Mouse (Mus musculus) T-cell, adult 2 months (primary cell): ENCODE measurements around the gene Card14.
A peak's percentile ranks its signal among the peaks of the same experiment; 100 is the strongest.

Experiments used
- DNase-seq: peaks from one replicate; pipeline ENCODE4 v3.0.0; 2022; ENCODE audit warnings: low spot score

The Card14 gene

DNA sequence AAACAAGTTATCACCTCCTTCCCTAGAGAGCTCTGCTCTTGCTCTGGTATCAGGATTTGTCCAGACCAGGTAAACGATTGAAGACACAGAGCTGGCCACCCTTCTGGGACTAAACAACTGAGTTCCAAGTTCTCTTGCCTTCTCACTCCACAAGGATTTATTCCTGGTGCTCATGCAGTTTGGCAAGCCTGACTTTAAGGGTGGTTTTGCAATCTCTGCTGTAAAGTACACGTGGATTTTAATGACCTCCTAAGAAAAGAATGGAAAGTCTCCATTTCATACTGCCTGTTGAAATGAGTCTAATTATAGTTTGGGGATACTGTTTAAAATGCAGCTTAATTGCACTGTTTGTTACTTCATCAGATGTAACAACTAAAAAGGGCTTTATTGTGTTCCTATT, 6.6 kb upstream of the Card14 start:
- no peak for DNase-seq

DNA sequence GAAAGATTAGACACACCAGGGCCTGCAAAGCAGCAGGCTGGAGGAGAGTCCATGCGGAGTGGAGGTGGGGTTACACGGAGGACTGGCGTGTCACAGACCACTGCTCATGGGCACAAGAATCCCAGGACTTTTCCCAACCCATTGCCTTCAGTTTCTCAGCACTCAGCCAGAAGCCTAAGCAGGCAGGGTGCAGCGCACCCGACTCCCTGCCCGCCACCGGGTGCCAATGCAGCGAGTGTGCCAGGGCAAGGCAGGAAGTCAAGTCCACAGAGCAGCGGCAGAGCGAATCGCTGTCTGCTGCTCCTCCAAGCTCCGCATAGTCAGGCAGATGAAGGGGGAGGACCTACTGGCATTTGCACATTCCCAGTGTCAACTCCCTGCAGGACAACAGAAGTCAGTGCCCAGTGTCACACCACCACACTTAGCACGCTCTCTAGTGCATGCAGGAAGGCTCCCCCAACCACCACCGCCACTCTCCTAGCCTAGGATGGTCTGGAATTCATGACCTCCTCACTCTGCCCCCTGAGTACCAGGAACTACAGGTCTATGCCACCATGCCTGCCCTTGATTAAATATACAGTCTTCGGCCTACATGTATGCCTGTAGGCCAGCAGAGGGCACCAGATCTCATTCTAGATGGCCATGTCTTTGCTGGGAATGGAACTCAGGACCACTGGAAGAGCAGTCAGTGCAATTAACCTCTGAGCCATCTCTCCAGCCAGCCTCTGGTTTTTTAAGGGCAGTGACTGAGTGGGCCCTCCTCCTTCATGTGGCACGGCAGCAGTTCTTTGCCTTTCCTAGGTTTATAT, 2.5 kb upstream of the Card14 start:
- DNase-seq = peak; percentile 51

DNA sequence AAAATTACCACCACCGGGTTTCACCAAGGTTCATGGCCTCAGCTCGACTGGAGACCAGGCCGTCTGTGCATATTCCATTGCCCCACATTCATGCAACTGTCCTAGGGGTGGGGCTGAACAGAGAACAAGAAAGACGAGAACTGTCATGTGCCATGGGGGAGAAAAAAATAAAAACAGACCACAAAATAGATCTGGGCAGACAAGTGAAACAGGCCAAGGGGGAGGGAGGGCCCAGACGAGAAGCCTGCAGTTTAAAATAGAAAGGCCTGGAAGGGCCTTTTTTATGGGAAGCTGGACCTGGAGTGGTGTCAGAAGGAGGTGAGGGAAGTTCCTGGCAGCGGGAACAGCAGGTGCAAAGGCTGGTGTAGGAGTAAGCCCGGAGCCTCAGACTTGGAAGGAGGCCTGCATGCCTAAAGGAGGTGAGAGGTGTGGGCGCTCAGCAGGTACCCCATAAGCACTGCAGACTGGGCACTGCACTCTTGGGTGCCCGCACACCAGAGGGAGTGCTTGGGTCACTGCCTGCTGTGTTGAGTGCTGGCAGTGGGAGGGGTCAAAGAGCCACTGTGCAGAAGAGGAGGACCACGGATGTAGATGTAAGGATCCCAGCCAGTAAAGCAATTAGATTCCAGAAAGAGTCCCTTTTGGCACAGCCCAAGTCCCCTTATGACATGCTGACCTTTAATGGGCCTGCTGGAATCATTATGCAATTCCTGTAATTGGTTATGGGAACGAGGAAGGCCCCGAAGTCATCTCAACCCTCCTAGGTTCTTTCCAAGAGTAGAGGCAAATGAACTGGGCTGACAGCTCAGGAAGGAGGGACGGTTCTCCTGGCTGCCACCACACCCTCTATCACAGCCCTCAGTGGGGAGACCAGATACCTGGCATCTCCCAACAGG, 558 bp upstream of the Card14 start:
- no peak for DNase-seq

DNA sequence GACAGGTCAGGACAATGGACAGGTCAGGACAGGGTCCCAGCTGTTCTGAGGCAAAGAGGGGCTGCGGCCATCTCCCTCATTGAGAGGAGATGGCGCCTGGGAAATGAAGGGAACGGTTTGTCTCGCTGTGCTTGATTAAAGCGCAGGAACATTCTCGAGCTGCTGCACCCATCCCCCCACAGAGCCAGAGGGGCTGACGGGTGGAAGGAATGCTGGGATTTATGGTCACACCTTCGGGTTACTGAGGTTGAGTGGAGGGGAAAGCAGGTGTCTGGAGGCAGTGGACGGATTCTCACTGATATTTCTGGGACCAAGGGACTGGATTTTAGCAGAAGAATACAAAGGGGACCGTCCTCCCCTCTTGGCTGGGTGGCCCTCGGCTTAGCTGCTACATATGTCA, 348 bp downstream of the Card14 start:
- DNase-seq = no peak

DNA sequence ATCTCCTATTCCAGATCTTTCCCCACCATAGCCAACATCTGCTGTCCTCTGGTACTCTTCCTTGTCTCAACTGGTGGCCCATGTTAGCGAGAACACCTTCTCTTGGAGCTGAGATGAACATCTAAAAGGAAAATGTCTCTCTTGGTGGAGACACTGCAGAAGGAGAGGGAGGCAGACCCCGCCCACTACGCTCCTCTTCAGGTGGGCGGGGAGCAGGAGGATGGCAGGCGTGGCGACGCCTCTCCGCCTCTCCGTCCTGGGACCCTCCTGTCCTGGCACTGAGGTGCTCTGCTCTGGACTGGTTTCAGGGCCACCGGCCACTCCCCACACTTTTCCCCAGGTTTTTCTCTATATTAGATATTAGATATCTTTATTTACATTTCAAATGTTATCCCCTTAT, 3.1 kb downstream of the Card14 start:
- no peak for DNase-seq

DNA sequence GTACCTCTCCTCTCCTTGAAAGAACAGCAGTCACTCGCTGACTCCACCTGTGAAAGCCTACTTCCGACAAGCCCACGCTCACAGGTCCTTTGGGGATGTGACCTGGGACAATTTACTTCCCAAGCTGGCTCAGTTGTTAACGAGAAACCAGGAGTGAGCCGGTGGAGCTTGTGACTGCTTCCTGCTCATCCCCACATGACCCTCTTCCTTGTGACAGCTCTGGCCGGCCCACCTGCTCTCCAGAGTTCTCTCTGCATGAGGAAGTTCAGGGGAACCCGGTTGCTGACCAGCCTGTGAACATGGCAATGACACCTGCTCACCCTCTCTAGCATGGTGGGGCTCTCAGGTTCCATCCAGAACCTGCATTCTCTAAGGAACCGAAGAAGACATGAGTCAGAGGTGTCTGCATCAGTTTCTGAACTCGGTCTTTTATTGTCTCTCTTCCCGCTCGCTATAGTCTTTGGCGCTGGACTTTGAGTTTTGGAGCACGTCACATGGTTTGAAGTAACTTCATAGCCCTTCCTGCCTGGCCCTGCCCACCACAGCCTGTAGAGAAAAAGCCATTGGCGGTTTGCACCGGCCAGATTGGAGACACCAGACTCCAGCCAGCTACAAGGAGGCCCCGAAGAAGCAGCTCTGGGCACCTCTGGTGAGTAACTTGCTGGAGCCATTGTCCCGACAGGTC, 6.8 kb downstream of the Card14 start:
- no peak for DNase-seq

DNA sequence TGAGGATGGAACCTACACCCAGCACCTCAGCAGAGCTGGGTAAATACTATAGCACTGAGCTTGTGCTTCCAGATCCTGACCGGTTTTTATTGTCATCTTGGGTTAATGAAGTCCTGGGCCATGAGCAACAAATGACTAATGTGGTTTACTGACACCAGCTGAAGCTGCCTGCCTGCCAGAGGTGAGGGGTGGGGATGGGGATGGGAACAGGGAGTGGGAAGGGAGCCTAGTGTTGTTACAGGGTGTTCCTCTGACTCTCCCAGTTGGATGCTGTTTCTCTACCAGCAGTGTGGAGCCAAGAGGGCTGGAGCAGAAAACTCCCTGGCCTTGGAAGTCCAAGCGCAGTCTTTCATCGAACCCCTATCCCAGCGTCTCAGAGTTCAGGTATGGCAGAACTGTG, 9.2 kb downstream of the Card14 start:
- DNase-seq = no peak

DNA sequence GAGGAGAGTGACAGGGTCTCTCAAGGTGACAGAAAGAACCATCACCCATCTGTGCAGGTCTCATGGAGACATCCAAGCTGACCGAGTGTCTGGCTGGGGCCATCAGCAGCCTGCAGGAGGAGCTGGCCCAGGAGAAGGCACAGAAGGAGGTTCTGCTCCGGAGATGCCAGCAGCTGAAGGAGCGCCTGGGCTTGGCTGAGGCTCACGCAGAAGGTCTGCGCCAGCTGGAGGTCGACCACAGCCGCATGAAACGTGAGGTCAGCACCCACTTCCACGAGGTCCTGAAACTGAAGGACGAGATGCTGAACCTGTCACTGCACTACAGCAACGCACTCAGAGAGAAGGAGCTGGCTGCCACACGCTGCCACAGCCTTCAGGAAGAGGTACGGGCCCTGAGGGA, 15.0 kb downstream of the Card14 start:
- DNase-seq = no peak

DNA sequence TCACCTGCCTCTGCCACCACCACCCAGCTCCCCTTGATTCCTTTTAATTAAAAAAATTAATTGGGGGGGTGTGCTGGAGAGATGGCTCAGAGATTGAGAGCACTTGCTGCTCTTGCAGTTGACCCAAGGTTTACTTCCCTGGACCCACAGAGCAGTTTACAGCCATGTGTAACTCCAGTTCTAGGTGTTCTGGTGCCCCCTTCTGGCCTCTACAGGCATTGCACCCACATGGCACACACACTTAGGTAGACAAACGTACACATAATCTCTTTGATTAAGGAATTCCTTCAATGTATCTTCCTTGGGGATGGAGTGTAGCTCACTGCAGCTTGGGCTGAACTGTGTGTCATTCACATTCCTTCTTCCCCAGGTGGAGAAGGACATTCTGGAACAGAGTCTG, 17.5 kb downstream of the Card14 start:
- no peak for DNase-seq

DNA sequence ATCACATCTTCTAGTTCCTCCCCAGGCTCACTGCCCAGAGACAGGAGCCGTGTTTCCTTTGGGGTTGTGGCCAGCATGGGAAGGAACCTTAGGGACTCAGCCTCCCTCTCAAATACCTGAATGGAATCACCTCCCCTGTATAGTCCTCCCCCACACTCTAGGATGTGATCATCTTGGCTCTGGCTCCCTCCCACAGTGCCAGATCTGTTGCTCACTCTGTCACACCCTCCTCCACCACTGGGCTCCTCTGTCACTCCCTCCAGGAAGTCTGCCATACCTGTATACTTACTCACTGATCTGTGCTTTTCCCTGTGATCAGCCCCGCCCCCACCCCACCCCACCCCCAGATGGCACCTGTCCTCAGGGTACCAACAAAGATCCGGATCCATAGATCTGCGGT, 23.0 kb downstream of the Card14 start:
- no peak for DNase-seq

DNA sequence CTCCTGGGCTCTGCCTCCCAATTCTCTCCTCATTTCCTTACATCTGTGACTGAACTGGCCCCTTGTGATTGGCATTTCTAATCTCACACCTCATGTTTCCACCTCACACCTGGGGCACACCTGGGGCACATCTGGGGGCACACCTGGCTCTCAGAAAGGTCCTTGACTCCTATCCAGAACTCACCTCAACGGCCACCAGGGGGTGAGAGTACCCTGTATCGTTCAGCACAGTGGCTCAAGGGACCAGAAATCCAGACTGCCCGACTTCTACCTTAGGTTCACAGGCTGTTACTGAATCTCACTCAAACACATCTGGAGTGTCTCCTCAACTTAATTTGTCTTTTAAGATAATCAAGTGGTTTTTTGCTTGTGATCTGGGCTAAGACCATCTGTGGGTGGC, 24.4 kb downstream of the Card14 start:
- no peak for DNase-seq

DNA sequence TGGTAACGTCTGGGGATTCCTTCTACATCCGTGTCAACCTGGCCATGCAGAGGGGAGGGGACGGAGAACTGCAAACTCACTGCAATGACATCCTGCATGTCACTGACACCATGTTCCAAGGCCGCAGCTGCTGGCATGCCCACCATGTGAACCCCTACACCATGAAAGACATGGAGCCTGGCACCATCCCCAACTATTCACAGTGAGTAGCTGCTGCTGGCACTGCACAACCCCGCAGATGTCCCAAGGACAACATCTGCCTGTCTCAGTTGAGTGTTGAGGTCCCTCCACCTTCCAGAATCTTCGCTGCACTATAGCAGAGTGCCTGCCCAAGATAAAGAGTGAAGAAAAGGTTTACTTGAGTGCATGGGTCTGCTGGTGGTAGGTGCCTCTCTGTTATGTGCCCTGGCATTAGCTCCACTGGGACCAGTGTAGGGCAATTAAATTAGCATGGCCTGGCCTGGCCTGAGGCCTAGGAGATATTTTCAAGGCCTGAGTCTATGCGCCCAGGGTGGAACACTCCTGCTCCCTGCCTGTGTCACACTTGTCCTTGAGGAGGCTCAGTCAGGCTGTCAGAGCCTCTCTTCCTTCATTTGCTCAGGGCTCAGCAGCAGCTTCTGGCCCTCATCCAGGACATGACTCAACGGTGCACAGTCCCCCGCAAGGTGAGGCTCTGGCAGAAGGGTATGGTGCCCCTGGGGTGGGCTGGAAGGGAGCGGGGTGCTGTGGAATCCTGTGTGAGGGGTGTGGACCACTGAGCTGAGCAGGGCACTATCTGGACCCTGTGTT, 30.9 kb downstream of the Card14 start:
- no peak for DNase-seq

DNA sequence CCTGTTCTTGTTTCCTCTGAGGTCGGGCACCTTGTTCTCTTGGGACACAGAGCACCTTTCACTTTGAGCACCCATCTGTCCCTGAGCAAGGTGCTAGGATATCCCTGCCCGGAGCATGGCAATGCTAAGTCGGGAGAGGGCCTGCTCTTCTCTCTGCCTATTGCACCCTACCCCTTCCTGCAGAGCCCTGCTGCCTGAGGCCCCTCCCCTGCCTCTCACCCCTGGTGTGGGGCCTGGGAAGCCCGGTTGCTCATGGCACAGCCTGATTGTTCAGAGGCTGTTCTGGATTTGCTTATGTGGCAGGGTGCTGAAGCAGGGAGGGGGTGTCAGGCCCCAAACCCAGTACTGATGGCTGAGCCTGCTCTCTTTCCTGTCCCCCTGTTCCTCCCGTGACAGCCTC, 31.6 kb downstream of the Card14 start:
- no peak for DNase-seq

DNA sequence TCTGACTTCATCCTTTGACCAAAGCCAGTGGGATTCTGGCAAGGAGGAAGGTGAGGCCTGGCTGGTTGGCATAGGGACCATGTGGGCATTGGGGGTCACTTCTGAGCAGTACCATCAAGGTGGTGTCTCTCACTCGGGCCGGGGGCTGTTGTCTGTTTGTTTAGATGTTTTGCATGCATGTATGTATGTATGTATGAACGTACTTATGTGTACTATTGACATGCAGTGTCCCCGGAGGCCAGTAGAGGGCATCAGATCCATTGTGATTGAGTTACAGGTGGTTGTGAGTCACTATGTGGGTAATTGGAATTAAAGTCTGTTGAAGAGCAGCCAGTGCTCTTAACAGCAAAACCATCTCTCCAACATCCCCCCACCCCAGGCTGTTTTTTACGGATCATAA, 32.1 kb downstream of the Card14 start:
- peak; percentile 75 for DNase-seq

DNA sequence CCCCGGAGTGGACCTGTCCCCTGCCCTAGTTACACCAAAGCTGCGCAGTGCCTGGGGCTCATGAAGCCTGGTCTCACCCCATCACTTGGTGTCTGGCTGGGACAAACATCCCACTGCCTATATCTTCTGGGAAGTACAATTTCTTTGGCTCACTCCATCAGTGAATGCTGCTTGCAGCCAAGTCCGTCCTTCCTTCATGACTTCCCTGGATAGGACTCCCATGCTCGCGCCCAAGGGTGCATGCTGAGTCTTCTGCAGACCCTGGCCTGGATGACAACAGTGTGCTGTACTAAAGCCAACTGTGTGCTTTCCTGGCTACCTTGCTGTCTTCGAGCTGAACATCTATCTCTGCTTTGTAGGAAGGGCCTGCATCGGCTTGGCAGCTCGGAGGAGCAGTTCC, 36.6 kb downstream of the Card14 start:
- no peak for DNase-seq

DNA sequence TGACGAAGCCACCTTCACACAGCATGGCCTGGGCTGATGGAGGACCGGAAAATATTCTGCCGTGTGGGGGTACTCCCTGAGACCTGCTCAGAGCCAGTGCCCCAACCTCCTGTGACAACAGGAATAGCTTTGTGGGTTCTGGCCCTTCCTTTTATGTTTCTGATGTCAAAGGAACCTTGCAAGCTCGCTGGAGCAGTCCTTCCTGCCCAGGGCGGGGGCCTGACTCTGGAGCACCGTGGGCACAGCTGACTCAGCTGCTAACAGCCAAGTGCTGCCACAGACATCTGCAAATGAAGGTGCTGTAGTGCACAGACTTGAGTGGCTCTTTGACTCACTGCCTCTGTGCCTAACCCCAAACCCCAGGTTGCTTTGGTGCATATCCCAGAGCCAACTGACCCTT, 37.3 kb downstream of the Card14 start:
- no peak for DNase-seq

DNA sequence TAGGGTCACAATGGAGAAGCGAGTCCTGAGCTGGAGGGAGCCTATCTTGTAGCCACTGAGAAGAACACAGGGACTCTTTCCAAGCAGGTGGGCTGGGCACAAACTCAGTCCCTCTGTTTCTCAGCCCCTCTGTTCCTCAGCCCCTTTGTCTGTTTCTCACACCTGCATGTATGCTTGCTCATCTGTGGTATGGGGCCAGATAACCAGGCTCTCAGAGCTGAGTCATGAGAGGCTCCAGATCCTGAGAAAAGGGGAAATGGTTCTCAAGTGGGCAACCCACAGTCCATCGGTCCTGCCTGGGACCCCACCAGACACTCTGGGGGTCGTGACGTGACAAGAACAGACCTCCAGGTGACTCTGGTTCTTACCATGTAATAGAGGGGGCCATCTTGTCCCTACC, 39.6 kb downstream of the Card14 start:
- DNase-seq = no peak

DNA sequence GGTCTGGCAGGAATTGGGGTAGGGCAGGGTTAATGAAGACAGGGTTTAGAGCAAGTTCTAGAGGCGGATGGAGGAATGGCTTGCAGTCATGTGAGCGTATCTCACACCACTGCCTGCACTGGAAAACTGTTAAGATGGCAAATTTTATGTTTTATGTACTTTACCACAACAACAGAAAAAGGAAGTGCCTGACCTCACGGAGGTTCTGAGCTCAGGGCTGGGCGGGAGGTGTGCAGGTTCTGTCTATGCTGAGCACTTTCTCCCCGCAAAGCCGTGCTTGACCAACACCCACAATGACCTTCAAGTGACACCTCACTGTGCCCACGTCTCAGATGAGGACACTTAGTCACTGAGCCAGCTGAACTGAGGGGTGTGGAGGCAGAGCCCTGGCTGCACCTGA, 44.5 kb downstream of the Card14 start:
- DNase-seq = peak; percentile 22

DNA sequence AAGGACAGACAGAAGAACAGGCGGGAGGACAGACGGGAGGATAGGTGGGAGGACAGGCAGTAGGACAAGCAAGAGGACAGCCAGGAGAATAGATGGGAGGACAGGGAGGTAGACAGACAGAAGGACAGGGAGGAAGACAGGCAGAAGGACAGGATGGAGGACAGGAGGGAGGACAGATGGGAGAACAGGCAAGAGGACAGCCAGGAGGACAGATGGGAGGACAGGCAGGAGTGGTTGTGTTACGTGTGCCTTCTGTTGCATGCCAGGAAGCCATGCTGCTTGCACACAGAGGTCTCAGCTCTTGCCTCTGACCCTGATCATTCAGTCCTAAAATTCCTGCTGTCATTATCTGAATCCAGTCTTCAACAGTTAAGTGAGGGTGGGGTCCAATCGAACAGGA, 46.4 kb downstream of the Card14 start:
- DNase-seq = no peak

DNA sequence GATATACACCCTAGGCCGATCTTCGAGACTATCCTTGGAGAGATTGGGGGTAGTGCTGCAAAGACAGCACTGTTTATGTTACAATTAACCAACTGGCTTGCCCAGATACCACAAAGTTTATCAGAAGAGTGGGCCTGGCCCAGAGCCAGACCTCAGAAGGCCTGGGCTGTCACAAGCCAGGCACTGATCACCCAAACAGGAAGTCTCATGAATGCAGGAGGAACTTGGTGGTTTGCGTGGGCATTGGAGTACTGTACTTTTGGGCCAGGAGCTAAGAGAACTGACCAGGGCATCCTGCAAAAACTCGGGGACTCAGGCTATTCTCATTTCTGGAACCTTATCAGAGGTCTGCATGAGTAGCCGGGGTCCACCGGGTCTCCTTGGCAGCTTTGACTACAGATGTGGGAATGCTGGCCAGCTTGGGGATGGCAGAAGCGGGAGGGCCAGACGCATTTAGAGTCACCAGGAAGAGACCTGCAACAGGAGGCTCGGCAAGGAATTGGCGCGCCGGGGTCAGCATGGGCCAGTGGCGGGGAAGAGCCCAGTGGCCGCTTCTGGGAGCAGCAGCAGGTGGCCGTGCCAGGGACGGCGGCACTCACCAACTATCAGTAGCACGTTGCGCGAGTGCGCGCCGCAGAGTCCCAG, 47.4 kb downstream of the Card14 start:
- peak; percentile 58 for DNase-seq
